Mouse (Mus musculus): ENCODE results near the gene Fer1l4. TPM values are rescaled to one million over a fixed set of nuclear protein-coding genes. Genes with fewer than 3 reads are reported as not detected.
A peak's percentile ranks its signal among the peaks of the same experiment; 100 is the strongest.

The Fer1l4 gene
- polyA plus RNA-seq, 1 experiment from 2014 or later, result not detected

- no peaks in the 10 kb centered on the region for H3K4me1 ChIP-seq (replicated peaks)
- peaks cover 99% of the 10 kb centered on the region for H3K36me3 ChIP-seq
- 78% methylated on average over 14 of the region's 14 CpGs for WGBS
- H3K9me3 ChIP-seq, result no peaks in the 10 kb centered on the region
- no peak overlapping the region for H3K4me2 ChIP-seq
- H3K27ac ChIP-seq, result no peak overlapping the region
- no peak overlapping the region; the same call in 1 of the 2 replicates for H3K9ac ChIP-seq
- no peaks in the 10 kb centered on the region for H3K27me3 ChIP-seq
- ATAC-seq (ENCODE audit: low FRiP score), result no peak
- no peak overlapping the region for H3K4me3 ChIP-seq
These were observed 60.9 kb downstream of the Fer1l4 start for GRCm38 (mm10) chr2:155991863-155992321.

- Histone ChIP-seq H3K4me1 (replicated peaks) (no peaks in the 10 kb centered on the region), H3K36me3 (peaks cover 99% of the 10 kb centered on the region), H3K9me3 (no peaks in the 10 kb centered on the region), H3K4me2 (no peak overlapping the region), H3K27ac (no peak overlapping the region), H3K4me3 (no peak overlapping the region), H3K27me3 (no peaks in the 10 kb centered on the region), H3K9ac (peak overlapping the region; percentile 35; the same call in 1 of the 2 replicates)
- no peak for ATAC-seq (ENCODE audit: low FRiP score)
- WGBS, result 97% methylated on average over 10 of the region's 10 CpGs
These were observed 61.6 kb downstream of the Fer1l4 start for GRCm38 (mm10) chr2:155991151-155991550.

- Histone ChIP-seq H3K27ac (no peak overlapping the region), H3K36me3 (peaks cover 99% of the 10 kb centered on the region), H3K4me1 (replicated peaks) (no peaks in the 10 kb centered on the region), H3K27me3 (no peaks in the 10 kb centered on the region), H3K9me3 (no peaks in the 10 kb centered on the region), H3K4me2 (no peak overlapping the region), H3K9ac (no peak overlapping the region), H3K4me3 (no peak overlapping the region)
- no peak for ATAC-seq (ENCODE audit: low FRiP score)
- 83% methylated on average over 4 of the region's 4 CpGs for WGBS
These were observed 63.7 kb downstream of the Fer1l4 start for GRCm38 (mm10) chr2:155989085-155989484.

- Histone ChIP-seq H3K9ac (no peak overlapping the region), H3K36me3 (peaks cover 99% of the 10 kb centered on the region), H3K4me3 (no peak overlapping the region), H3K4me2 (no peak overlapping the region), H3K4me1 (replicated peaks) (no peaks in the 10 kb centered on the region), H3K27me3 (no peaks in the 10 kb centered on the region), H3K9me3 (no peaks in the 10 kb centered on the region), H3K27ac (no peak overlapping the region)
- no peak for ATAC-seq (ENCODE audit: low FRiP score)
- 99% methylated on average over 6 of the region's 6 CpGs for WGBS
These were observed 65.6 kb downstream of the Fer1l4 start for GRCm38 (mm10) chr2:155987131-155987530.

- H3K36me3 ChIP-seq, result peaks cover 97% of the 10 kb centered on the region
- H3K4me3 ChIP-seq, result no peak overlapping the region
- 94% methylated on average over 7 of the region's 7 CpGs for WGBS
- H3K9ac ChIP-seq, result no peak overlapping the region; the same call in 1 of the 2 replicates
- no peaks in the 10 kb centered on the region for H3K4me1 ChIP-seq (replicated peaks)
- no peak for ATAC-seq (ENCODE audit: low FRiP score)
- no peaks in the 10 kb centered on the region for H3K9me3 ChIP-seq
- no peak overlapping the region for H3K4me2 ChIP-seq
- H3K27ac ChIP-seq, result no peak overlapping the region
- no peaks in the 10 kb centered on the region for H3K27me3 ChIP-seq
These were observed 67.0 kb downstream of the Fer1l4 start for GRCm38 (mm10) chr2:155985776-155986175.

GRCm38 (mm10) chr2:155979328-155979991 lies 73.3 kb downstream of the Fer1l4 start:
- 88% methylated on average over 5 of the region's 5 CpGs for WGBS
- Histone ChIP-seq H3K9me3 (no peaks in the 10 kb centered on the region), H3K9ac (no peak overlapping the region), H3K27me3 (no peaks in the 10 kb centered on the region), H3K4me1 (replicated peaks) (no peaks in the 10 kb centered on the region), H3K4me2 (no peak overlapping the region), H3K4me3 (no peak overlapping the region), H3K36me3 (peaks cover 92% of the 10 kb centered on the region), H3K27ac (no peak overlapping the region)
- ATAC-seq (ENCODE audit: low FRiP score), result no peak

- 81% methylated on average over 14 of the region's 14 CpGs for WGBS
These were observed 78.5 kb downstream of the Fer1l4 start for GRCm38 (mm10) chr2:155974087-155974731.

GRCm38 (mm10) chr2:155973348-155973747 lies 79.4 kb downstream of the Fer1l4 start:
- no peaks in the 10 kb centered on the region for H3K9me3 ChIP-seq
- no peak overlapping the region for H3K9ac ChIP-seq
- H3K27me3 ChIP-seq, result no peaks in the 10 kb centered on the region
- H3K4me2 ChIP-seq, result no peak overlapping the region
- no peak overlapping the region for H3K27ac ChIP-seq
- WGBS, result 92% methylated on average over 6 of the region's 6 CpGs
- H3K4me1 ChIP-seq (replicated peaks), result no peaks in the 10 kb centered on the region
- H3K4me3 ChIP-seq, result no peak overlapping the region
- no peak for ATAC-seq (ENCODE audit: low FRiP score)
- H3K36me3 ChIP-seq, result peaks cover 91% of the 10 kb centered on the region

More at GRCm38 (mm10) chr2:155974087-155974731, 78.5 kb downstream of the Fer1l4 start:
- Histone ChIP-seq H3K4me2 (no peak overlapping the region), H3K9ac (no peak overlapping the region), H3K36me3 (peaks cover 88% of the 10 kb centered on the region), H3K4me3 (no peak overlapping the region), H3K4me1 (replicated peaks) (no peaks in the 10 kb centered on the region), H3K27ac (no peak overlapping the region), H3K9me3 (no peaks in the 10 kb centered on the region), H3K27me3 (no peaks in the 10 kb centered on the region)
- no peak for ATAC-seq (ENCODE audit: low FRiP score)

Other genes with a start within 250 kb of the Fer1l4 start
- gene BC029722, start 233.5 kb downstream of the Fer1l4 start, polyA plus RNA-seq (2015; fragmentation: Nextera tagmentation; extraction: Ambion mirVana), result 28.5 and 28.6 TPM in 2 replicates
- gene Eif6, start 226.0 kb downstream of the Fer1l4 start, polyA plus RNA-seq (2015; fragmentation: Nextera tagmentation; extraction: Ambion mirVana), result 148 and 152 TPM in 2 replicates
- 0.60 and 0.63 TPM in 2 replicates for gene Fam83c, start 218.1 kb downstream of the Fer1l4 start, polyA plus RNA-seq (2015; fragmentation: Nextera tagmentation; extraction: Ambion mirVana)
- gene Uqcc1, start 122.6 kb downstream of the Fer1l4 start, polyA plus RNA-seq (2015; fragmentation: Nextera tagmentation; extraction: Ambion mirVana), result 57.6 and 59.6 TPM in 2 replicates
- gene Gm15557, start 112.2 kb downstream of the Fer1l4 start, polyA plus RNA-seq (2015; fragmentation: Nextera tagmentation; extraction: Ambion mirVana), result 0.16 TPM in 1 of 2 replicates, not detected in the other
- 2.0 and 3.6 TPM in 2 replicates for gene Gdf5, start 107.6 kb downstream of the Fer1l4 start, polyA plus RNA-seq (2015; fragmentation: Nextera tagmentation; extraction: Ambion mirVana)
- gene Cep250, start 96.5 kb downstream of the Fer1l4 start, polyA plus RNA-seq (2015; fragmentation: Nextera tagmentation; extraction: Ambion mirVana), result 18.1 and 18.7 TPM in 2 replicates
- gene 6430550D23Rik, start 45.0 kb downstream of the Fer1l4 start, polyA plus RNA-seq (2015; fragmentation: Nextera tagmentation; extraction: Ambion mirVana), result 1.8 and 2.4 TPM in 2 replicates
- 371 and 377 TPM in 2 replicates for gene Ergic3, start 44.9 kb downstream of the Fer1l4 start, polyA plus RNA-seq (2015; fragmentation: Nextera tagmentation; extraction: Ambion mirVana)
- gene Spag4, start 12.2 kb upstream of the Fer1l4 start, polyA plus RNA-seq (2015; fragmentation: Nextera tagmentation; extraction: Ambion mirVana), result 5.1 and 5.8 TPM in 2 replicates
- 32.0 and 34.6 TPM in 2 replicates for gene Cpne1, start 59.0 kb upstream of the Fer1l4 start, polyA plus RNA-seq (2015; fragmentation: Nextera tagmentation; extraction: Ambion mirVana)
- 27.9 and 29.1 TPM in 2 replicates for gene Rbm12, start 59.0 kb upstream of the Fer1l4 start, polyA plus RNA-seq (2015; fragmentation: Nextera tagmentation; extraction: Ambion mirVana)
- gene Gm28036, start 74.1 kb upstream of the Fer1l4 start, polyA plus RNA-seq (2015; fragmentation: Nextera tagmentation; extraction: Ambion mirVana), result 21.6 and 24.1 TPM in 2 replicates
- 443 and 462 TPM in 2 replicates for gene Romo1, start 91.1 kb upstream of the Fer1l4 start, polyA plus RNA-seq (2015; fragmentation: Nextera tagmentation; extraction: Ambion mirVana)
- 30.0 and 35.7 TPM in 2 replicates for gene Nfs1, start 91.2 kb upstream of the Fer1l4 start, polyA plus RNA-seq (2015; fragmentation: Nextera tagmentation; extraction: Ambion mirVana)
- 563 and 565 TPM in 2 replicates for gene Rbm39, start 127.3 kb upstream of the Fer1l4 start, polyA plus RNA-seq (2015; fragmentation: Nextera tagmentation; extraction: Ambion mirVana)
- gene Phf20, start 143.5 kb upstream of the Fer1l4 start, polyA plus RNA-seq (2015; fragmentation: Nextera tagmentation; extraction: Ambion mirVana), result 102 and 107 TPM in 2 replicates

Data from hindbrain, embryonic 13.5 days (tissue).